Mouse (Mus musculus) thymus, postnatal 36 days (tissue): ENCODE results near the gene Rmnd5a.
A peak's percentile ranks its signal among the peaks of the same experiment; 100 is the strongest.

Source experiments
- DNase-seq, 2 experiments: peaks; one replicate each; pipeline ENCODE4 v3.0.0; 2022; ENCODE audit warnings: mixed read lengths in 2 of 2

The Rmnd5a gene

GRCm38 (mm10) chr6:71440217-71440491 is 283 bp downstream of the Rmnd5a start:
- no peak for DNase-seq

GRCm38 (mm10) chr6:71439506-71440216 is 776 bp downstream of the Rmnd5a start:
- peak; percentile 70 to 80 for DNase-seq

- no peak for DNase-seq
Measured at GRCm38 (mm10) chr6:71438070-71438469, 2.4 kb downstream of the Rmnd5a start.

GRCm38 (mm10) chr6:71427996-71428725 is 12.3 kb downstream of the Rmnd5a start:
- no peak for DNase-seq

- no peak for DNase-seq
Measured at GRCm38 (mm10) chr6:71425681-71426080, 14.8 kb downstream of the Rmnd5a start.

GRCm38 (mm10) chr6:71423116-71423515 is 17.3 kb downstream of the Rmnd5a start:
- peak; percentile 28 to 47 for DNase-seq

GRCm38 (mm10) chr6:71422162-71422561 is 18.3 kb downstream of the Rmnd5a start:
- DNase-seq, result no peak

- no peak for DNase-seq
Measured at GRCm38 (mm10) chr6:71420848-71421247, 19.6 kb downstream of the Rmnd5a start.

GRCm38 (mm10) chr6:71418874-71419273 is 21.6 kb downstream of the Rmnd5a start:
- no peak for DNase-seq

GRCm38 (mm10) chr6:71415446-71415845 is 25.0 kb downstream of the Rmnd5a start:
- no peak for DNase-seq

GRCm38 (mm10) chr6:71414624-71415023 is 25.8 kb downstream of the Rmnd5a start:
- no peak for DNase-seq

- no peak for DNase-seq
Measured at GRCm38 (mm10) chr6:71398829-71399609, 41.4 kb downstream of the Rmnd5a start.

- peak in 1 of 2 experiments; percentile 59 for DNase-seq
Measured at GRCm38 (mm10) chr6:71396761-71397160, 43.7 kb downstream of the Rmnd5a start.

GRCm38 (mm10) chr6:71396016-71396415 is 44.4 kb downstream of the Rmnd5a start:
- peak; percentile 42 to 65 for DNase-seq

- no peak for DNase-seq
Measured at GRCm38 (mm10) chr6:71390496-71390895, 49.9 kb downstream of the Rmnd5a start.

- no peak for DNase-seq
Measured at GRCm38 (mm10) chr6:71381654-71382053, 58.8 kb downstream of the Rmnd5a start.

- peak; percentile 41 to 43 for DNase-seq
Measured at GRCm38 (mm10) chr6:71376711-71377110, 63.7 kb downstream of the Rmnd5a start.

GRCm38 (mm10) chr6:71374921-71375320 is 65.5 kb downstream of the Rmnd5a start:
- peak; percentile 50 to 53 for DNase-seq

- DNase-seq, result peak in 1 of 2 experiments; percentile 62
Measured at GRCm38 (mm10) chr6:71374311-71374829, 66.1 kb downstream of the Rmnd5a start.

- DNase-seq, result peak; percentile 91 to 96
Measured at GRCm38 (mm10) chr6:71373249-71373775, 67.1 kb downstream of the Rmnd5a start, which contains the start of gene Cd8a. Gene Cd8a (plus strand): TSS chr6:71373427.

- peak; percentile 56 to 59 for DNase-seq
Measured at GRCm38 (mm10) chr6:71372041-71372720, 68.3 kb downstream of the Rmnd5a start.

GRCm38 (mm10) chr6:71371085-71371605 is 69.3 kb downstream of the Rmnd5a start:
- peak; percentile 64 to 84 for DNase-seq
